Mouse (Mus musculus): ENCODE results near the gene Cenpa. TPM values are rescaled to one million over a fixed set of nuclear protein-coding genes. Genes with fewer than 3 reads are reported as not detected.

The Cenpa gene
- polyA plus RNA-seq, 1 experiment from 2014 or later = 22.6 TPM

GRCm38 (mm10) chr5:30651554-30651953 is 15.0 kb upstream of the Cenpa start:
- Histone ChIP-seq H3K27me3 (ENCODE audit: control insufficient read depth, insufficient read depth, low read depth, low read length) (no peaks in the 10 kb centered on the region), H3K9me3 (replicated peaks; ENCODE audit: control insufficient read depth, low read length, poor library complexity, severe bottlenecking) (no peaks in the 10 kb centered on the region), H3K36me3 (ENCODE audit: control insufficient read depth, insufficient read depth, low read length) (peaks cover 10% of the 10 kb centered on the region), H3K27ac (ENCODE audit: low read length) (no peak overlapping the region), H3K4me3 (ENCODE audit: low read depth, low read length) (no peak overlapping the region), H3K4me1 (ENCODE audit: control insufficient read depth, insufficient read depth, low read length) (peaks cover 16% of the 10 kb centered on the region), H3K9ac (ENCODE audit: low read depth, low read length) (no peak overlapping the region), H3K4me2 (ENCODE audit: low read length) (no peak overlapping the region)
- 91% methylated on average over 3 of the region's 3 CpGs for WGBS
- ATAC-seq = no peak

GRCm38 (mm10) chr5:30653246-30653645 is 13.3 kb upstream of the Cenpa start:
- Histone ChIP-seq H3K27me3 (ENCODE audit: control insufficient read depth, insufficient read depth, low read depth, low read length) (no peaks in the 10 kb centered on the region), H3K4me2 (ENCODE audit: low read length) (no peak overlapping the region), H3K9me3 (replicated peaks; ENCODE audit: control insufficient read depth, low read length, poor library complexity, severe bottlenecking) (no peaks in the 10 kb centered on the region), H3K4me3 (ENCODE audit: low read depth, low read length) (no peak overlapping the region), H3K9ac (ENCODE audit: low read depth, low read length) (no peak overlapping the region), H3K36me3 (ENCODE audit: control insufficient read depth, insufficient read depth, low read length) (peaks cover 17% of the 10 kb centered on the region), H3K27ac (ENCODE audit: low read length) (no peak overlapping the region), H3K4me1 (ENCODE audit: control insufficient read depth, insufficient read depth, low read length) (peaks cover 9% of the 10 kb centered on the region)
- WGBS = 91% methylated on average over 6 of the region's 6 CpGs
- ATAC-seq = no peak

- peaks cover 18% of the 10 kb centered on the region for H3K36me3 ChIP-seq (ENCODE audit: control insufficient read depth, insufficient read depth, low read length)
- no peak overlapping the region for H3K4me3 ChIP-seq (ENCODE audit: low read depth, low read length)
- WGBS = 84% methylated on average over 8 of the region's 8 CpGs
- H3K27me3 ChIP-seq (ENCODE audit: control insufficient read depth, insufficient read depth, low read depth, low read length) = no peaks in the 10 kb centered on the region
- H3K9ac ChIP-seq (ENCODE audit: low read depth, low read length) = no peak overlapping the region
- no peaks in the 10 kb centered on the region for H3K9me3 ChIP-seq (replicated peaks; ENCODE audit: control insufficient read depth, low read length, poor library complexity, severe bottlenecking)
- no peaks in the 10 kb centered on the region for H3K4me1 ChIP-seq (ENCODE audit: control insufficient read depth, insufficient read depth, low read length)
- H3K4me2 ChIP-seq (ENCODE audit: low read length) = no peak overlapping the region
- H3K27ac ChIP-seq (ENCODE audit: low read length) = no peak overlapping the region
- no peak for ATAC-seq
Observed at GRCm38 (mm10) chr5:30655042-30655441, 11.5 kb upstream of the Cenpa start.

GRCm38 (mm10) chr5:30655526-30656195 is 10.9 kb upstream of the Cenpa start:
- no peak for ATAC-seq
- H3K4me3 ChIP-seq (ENCODE audit: low read depth, low read length) = no peak overlapping the region
- no peaks in the 10 kb centered on the region for H3K4me1 ChIP-seq (ENCODE audit: control insufficient read depth, insufficient read depth, low read length)
- 89% methylated on average over 6 of the region's 6 CpGs for WGBS
- H3K9ac ChIP-seq (ENCODE audit: low read depth, low read length) = no peak overlapping the region
- no peak overlapping the region for H3K27ac ChIP-seq (ENCODE audit: low read length)
- H3K4me2 ChIP-seq (ENCODE audit: low read length) = no peak overlapping the region
- H3K36me3 ChIP-seq (ENCODE audit: control insufficient read depth, insufficient read depth, low read length) = peaks cover 18% of the 10 kb centered on the region
- H3K27me3 ChIP-seq (ENCODE audit: control insufficient read depth, insufficient read depth, low read depth, low read length) = no peaks in the 10 kb centered on the region
- no peaks in the 10 kb centered on the region for H3K9me3 ChIP-seq (replicated peaks; ENCODE audit: control insufficient read depth, low read length, poor library complexity, severe bottlenecking)

- Histone ChIP-seq H3K27me3 (ENCODE audit: control insufficient read depth, insufficient read depth, low read depth, low read length) (no peaks in the 10 kb centered on the region), H3K9ac (ENCODE audit: low read depth, low read length) (no peak overlapping the region), H3K36me3 (ENCODE audit: control insufficient read depth, insufficient read depth, low read length) (peaks cover 18% of the 10 kb centered on the region), H3K4me2 (ENCODE audit: low read length) (no peak overlapping the region), H3K9me3 (replicated peaks; ENCODE audit: control insufficient read depth, low read length, poor library complexity, severe bottlenecking) (no peaks in the 10 kb centered on the region), H3K4me1 (ENCODE audit: control insufficient read depth, insufficient read depth, low read length) (no peaks in the 10 kb centered on the region), H3K27ac (ENCODE audit: low read length) (no peak overlapping the region), H3K4me3 (ENCODE audit: low read depth, low read length) (no peak overlapping the region)
- 83% methylated on average over 4 of the region's 4 CpGs for WGBS
- ATAC-seq = no peak
Observed at GRCm38 (mm10) chr5:30659042-30659441, 7.5 kb upstream of the Cenpa start.

- H3K4me3 ChIP-seq (ENCODE audit: low read depth, low read length) = no peak overlapping the region
- no peaks in the 10 kb centered on the region for H3K27me3 ChIP-seq (ENCODE audit: control insufficient read depth, insufficient read depth, low read depth, low read length)
- no peak for ATAC-seq
- no peaks in the 10 kb centered on the region for H3K4me1 ChIP-seq (ENCODE audit: control insufficient read depth, insufficient read depth, low read length)
- no peak overlapping the region for H3K27ac ChIP-seq (ENCODE audit: low read length)
- 95% methylated on average over 1 of the region's 1 CpGs for WGBS
- no peak overlapping the region for H3K4me2 ChIP-seq (ENCODE audit: low read length)
- H3K36me3 ChIP-seq (ENCODE audit: control insufficient read depth, insufficient read depth, low read length) = peaks cover 18% of the 10 kb centered on the region
- no peaks in the 10 kb centered on the region for H3K9me3 ChIP-seq (replicated peaks; ENCODE audit: control insufficient read depth, low read length, poor library complexity, severe bottlenecking)
- no peak overlapping the region for H3K9ac ChIP-seq (ENCODE audit: low read depth, low read length)
Observed at GRCm38 (mm10) chr5:30660278-30660677, 6.3 kb upstream of the Cenpa start.

- Histone ChIP-seq H3K27ac (ENCODE audit: low read length) (no peak overlapping the region), H3K27me3 (ENCODE audit: control insufficient read depth, insufficient read depth, low read depth, low read length) (no peaks in the 10 kb centered on the region), H3K9me3 (replicated peaks; ENCODE audit: control insufficient read depth, low read length, poor library complexity, severe bottlenecking) (no peaks in the 10 kb centered on the region), H3K36me3 (ENCODE audit: control insufficient read depth, insufficient read depth, low read length) (peaks cover 14% of the 10 kb centered on the region), H3K4me2 (ENCODE audit: low read length) (no peak overlapping the region), H3K9ac (ENCODE audit: low read depth, low read length) (no peak overlapping the region), H3K4me1 (ENCODE audit: control insufficient read depth, insufficient read depth, low read length) (no peaks in the 10 kb centered on the region), H3K4me3 (ENCODE audit: low read depth, low read length) (no peak overlapping the region)
- no peak for ATAC-seq
- 96% methylated on average over 5 of the region's 5 CpGs for WGBS
Observed at GRCm38 (mm10) chr5:30660813-30661212, 5.8 kb upstream of the Cenpa start.

- 91% methylated on average over 9 of the region's 9 CpGs for WGBS
Observed at GRCm38 (mm10) chr5:30665360-30665759, 1.2 kb upstream of the Cenpa start.

GRCm38 (mm10) chr5:30665968-30666367 is 609 bp upstream of the Cenpa start:
- H3K4me2 ChIP-seq (ENCODE audit: low read length) = peak overlapping the region; percentile 71
- H3K4me3 ChIP-seq (ENCODE audit: low read depth, low read length) = peak overlapping the region; percentile 72
- WGBS = 65% methylated on average over 6 of the region's 6 CpGs
- no peaks in the 10 kb centered on the region for H3K36me3 ChIP-seq (ENCODE audit: control insufficient read depth, insufficient read depth, low read length)
- no peaks in the 10 kb centered on the region for H3K9me3 ChIP-seq (replicated peaks; ENCODE audit: control insufficient read depth, low read length, poor library complexity, severe bottlenecking)
- no peak for ATAC-seq
- peak overlapping the region; percentile 67 for H3K27ac ChIP-seq (ENCODE audit: low read length)
- no peak overlapping the region for H3K9ac ChIP-seq (ENCODE audit: low read depth, low read length)
- peaks cover 2% of the 10 kb centered on the region for H3K4me1 ChIP-seq (ENCODE audit: control insufficient read depth, insufficient read depth, low read length)
- H3K27me3 ChIP-seq (ENCODE audit: control insufficient read depth, insufficient read depth, low read depth, low read length) = no peaks in the 10 kb centered on the region

More at GRCm38 (mm10) chr5:30665360-30665759, 1.2 kb upstream of the Cenpa start:
- H3K4me2 ChIP-seq (ENCODE audit: low read length) = no peak overlapping the region
- H3K27ac ChIP-seq (ENCODE audit: low read length) = no peak overlapping the region
- no peaks in the 10 kb centered on the region for H3K27me3 ChIP-seq (ENCODE audit: control insufficient read depth, insufficient read depth, low read depth, low read length)
- no peak for ATAC-seq
- H3K4me3 ChIP-seq (ENCODE audit: low read depth, low read length) = no peak overlapping the region
- no peaks in the 10 kb centered on the region for H3K9me3 ChIP-seq (replicated peaks; ENCODE audit: control insufficient read depth, low read length, poor library complexity, severe bottlenecking)
- peaks cover 2% of the 10 kb centered on the region for H3K4me1 ChIP-seq (ENCODE audit: control insufficient read depth, insufficient read depth, low read length)
- H3K9ac ChIP-seq (ENCODE audit: low read depth, low read length) = no peak overlapping the region
- H3K36me3 ChIP-seq (ENCODE audit: control insufficient read depth, insufficient read depth, low read length) = no peaks in the 10 kb centered on the region
